Mouse (Mus musculus): ENCODE data around the gene Tmem256.

- TF ChIP-seq TAL1 (IDR thresholded peaks at IDR 0.05; ENCODE audit: low read length), result no peak
- TF ChIP-seq GATA1 (IDR thresholded peaks at IDR 0.05; ENCODE audit: low read length), result no peak
These were observed 38.7 kb upstream of the Tmem256 start for GRCm38 (mm10) chr11:69799394-69800137.

All from erythroblast, embryonic 14.5 days (primary cell).